Mouse (Mus musculus): ENCODE data around the gene Hoxd11.

- TF ChIP-seq GATA1 (IDR thresholded peaks at IDR 0.05; ENCODE audit: low read length) (no peak), TAL1 (IDR thresholded peaks at IDR 0.05; ENCODE audit: low read length) (no peak)
Observed at GRCm38 (mm10) chr2:74696442-74697335, 17.3 kb downstream of the Hoxd11 start.
